Mouse (Mus musculus) MEL (cell line): Measurements from ENCODE around the gene Il34. TPM values are rescaled to one million over a fixed set of nuclear protein-coding genes. Genes with fewer than 3 reads are reported as not detected.

Source experiments
- DNase-seq: peaks from one replicate; pipeline ENCODE4 v3.0.0; 2011; ENCODE audit warnings: low read depth, low spot score
- H3K27ac ChIP-seq: 2 replicates; pipeline ENCODE4 v1.5.1; 2012; ENCODE audit warnings: low read depth, mild to moderate bottlenecking, control low read depth, low read length, moderate library complexity; ENCODE audit not compliant: control insufficient read depth
- H3K27me3 ChIP-seq, 2 experiments: fragments of 150-350 bp in 1 of 2; sonication (generic) in 1 of 2; 2 replicates each; pipeline ENCODE4 v1.6.1; 2012; ENCODE audit warnings: low read length in 2 of 2, mild to moderate bottlenecking in 2 of 2, improper control_type of control experiment in 1 of 2, moderate library complexity in 1 of 2; ENCODE audit not compliant: insufficient read depth in 2 of 2, control insufficient read depth in 1 of 2
- H3K36me3 ChIP-seq, 2 experiments: 2 replicates each; pipeline ENCODE4 v1.6.1; 2012 to 2014; ENCODE audit warnings: low read length in 2 of 2, improper control_type of control experiment in 1 of 2, inconsistent platforms in 1 of 2, mild to moderate bottlenecking in 1 of 2; ENCODE audit not compliant: insufficient read depth in 2 of 2, control insufficient read depth in 1 of 2
- H3K4me1 ChIP-seq, 2 experiments: fragments of 150-350 bp in 1 of 2; sonication (generic) in 1 of 2; 2 replicates each; pipeline ENCODE4 v1.6.1; 2012; ENCODE audit warnings: low read length in 2 of 2, improper control_type of control experiment in 1 of 2, mild to moderate bottlenecking in 1 of 2; ENCODE audit not compliant: insufficient read depth in 2 of 2, control insufficient read depth in 1 of 2
- H3K4me3 ChIP-seq, 2 experiments: fragments of 150-350 bp in 1 of 2; sonication (generic) in 1 of 2; 2 replicates each; pipeline ENCODE4 v1.5.1; 2012; ENCODE audit warnings: low read depth in 2 of 2, low read length in 2 of 2, mild to moderate bottlenecking in 2 of 2, moderate library complexity in 2 of 2, control low read depth in 1 of 2, improper control_type of control experiment in 1 of 2; ENCODE audit not compliant: control insufficient read depth in 1 of 2, insufficient read depth in 1 of 2
- H3K79me2 ChIP-seq: 2 replicates; pipeline ENCODE4 v1.6.1; 2012; ENCODE audit warnings: mild to moderate bottlenecking, low read length, moderate library complexity; ENCODE audit not compliant: control insufficient read depth, poor library complexity, insufficient read depth
- H3K9ac ChIP-seq: 2 replicates; pipeline ENCODE4 v1.6.1; 2012; ENCODE audit warnings: low read depth, mild to moderate bottlenecking, control low read depth, low read length, moderate library complexity; ENCODE audit not compliant: control insufficient read depth, poor library complexity, severe bottlenecking
- H3K9me3 ChIP-seq: fragments of 150-350 bp; sonication (generic); replicated peaks from 2 replicates; pipeline ENCODE4 v1.6.1; 2012; ENCODE audit warnings: mild to moderate bottlenecking, low read length, improper control_type of control experiment, moderate library complexity; ENCODE audit not compliant: insufficient read depth
- CHD1 ChIP-seq: IDR thresholded peaks from 2 replicates; pipeline ENCODE4 v1.6.1; 2012; ENCODE audit warnings: low read depth, mild to moderate bottlenecking, inconsistent platforms, low read length, improper control_type of control experiment
- CTCF ChIP-seq, 3 experiments: IDR thresholded peaks in 2 of 3; conservative IDR thresholded peaks in 1 of 3; 2 replicates each; pipeline ENCODE4 v1.5.1; 2011 to 2012; ENCODE audit warnings: low read length in 3 of 3, low read depth in 2 of 3, mild to moderate bottlenecking in 2 of 3, improper control_type of control experiment in 1 of 3, inconsistent platforms in 1 of 3, mixed read lengths in 1 of 3, moderate library complexity in 1 of 3; ENCODE audit not compliant: control insufficient read depth in 1 of 3, insufficient read depth in 1 of 3, poor library complexity in 1 of 3, severe bottlenecking in 1 of 3
- E2F4 ChIP-seq: IDR thresholded peaks from 2 replicates; pipeline ENCODE4 v1.6.1; 2011; ENCODE audit warnings: low read depth, low read length, improper control_type of control experiment, borderline replicate concordance
- GABPA ChIP-seq: IDR thresholded peaks from 2 replicates; pipeline ENCODE4 v1.6.1; 2012; ENCODE audit warnings: low read depth, mild to moderate bottlenecking, inconsistent platforms, low read length, improper control_type of control experiment, moderate library complexity
- GATA1 ChIP-seq: IDR thresholded peaks from 2 replicates; pipeline ENCODE4 v1.6.1; 2011; ENCODE audit warnings: low read depth, low read length, improper control_type of control experiment
- HCFC1 ChIP-seq: IDR thresholded peaks from 2 replicates; pipeline ENCODE4 v1.6.1; 2012; ENCODE audit warnings: low read depth, mild to moderate bottlenecking, inconsistent platforms, low read length, improper control_type of control experiment, moderate library complexity
- KAT2A ChIP-seq: conservative IDR thresholded peaks from 2 replicates; pipeline ENCODE4 v1.6.1; 2012; ENCODE audit warnings: low read depth, low read length, improper control_type of control experiment, inconsistent platforms
- MAX ChIP-seq: IDR thresholded peaks from 2 replicates; pipeline ENCODE4 v1.6.1; 2011; ENCODE audit warnings: low read length, improper control_type of control experiment
- MAZ ChIP-seq: IDR thresholded peaks from 2 replicates; pipeline ENCODE4 v1.6.1; 2012; ENCODE audit warnings: low read depth, mild to moderate bottlenecking, inconsistent platforms, low read length, improper control_type of control experiment
- MEF2A ChIP-seq: IDR thresholded peaks from 2 replicates; pipeline ENCODE4 v1.6.1; 2014; ENCODE audit warnings: low read depth, mild to moderate bottlenecking, inconsistent platforms, low read length, improper control_type of control experiment; ENCODE audit not compliant: poor library complexity, insufficient replicate concordance, severe bottlenecking; ENCODE audit errors: extremely low read depth
- MXI1 ChIP-seq: IDR thresholded peaks from 2 replicates; pipeline ENCODE4 v1.6.1; 2011; ENCODE audit warnings: mild to moderate bottlenecking, low read depth, low read length, improper control_type of control experiment
- MYC ChIP-seq: IDR thresholded peaks from 2 replicates; pipeline ENCODE4 v1.6.1; 2011; ENCODE audit warnings: low read depth, mild to moderate bottlenecking, low read length, improper control_type of control experiment, moderate library complexity
- NELFE ChIP-seq: IDR thresholded peaks from 2 replicates; pipeline ENCODE4 v1.6.1; 2011; ENCODE audit warnings: low read depth, low read length, improper control_type of control experiment
- TAL1 ChIP-seq: IDR thresholded peaks from 2 replicates; pipeline ENCODE4 v1.6.1; 2012; ENCODE audit warnings: mild to moderate bottlenecking, inconsistent platforms, low read length, moderate library complexity, mixed read lengths
- TBP ChIP-seq: IDR thresholded peaks from 2 replicates; pipeline ENCODE4 v1.8.0; 2011; ENCODE audit warnings: low read depth, low read length, improper control_type of control experiment
- TCF12 ChIP-seq: IDR thresholded peaks from 2 replicates; pipeline ENCODE4 v1.6.1; 2014; ENCODE audit warnings: low read depth, mild to moderate bottlenecking, inconsistent platforms, low read length, improper control_type of control experiment, moderate library complexity
- UBTF ChIP-seq: IDR thresholded peaks from 2 replicates; pipeline ENCODE4 v1.6.1; 2012; ENCODE audit warnings: low read depth, mild to moderate bottlenecking, inconsistent platforms, low read length, improper control_type of control experiment, moderate library complexity, borderline replicate concordance; ENCODE audit not compliant: insufficient read depth
- ZC3H11A ChIP-seq: IDR thresholded peaks from 2 replicates; pipeline ENCODE4 v1.6.1; 2012; ENCODE audit warnings: low read depth, mild to moderate bottlenecking, inconsistent platforms, low read length, improper control_type of control experiment
- ZKSCAN1 ChIP-seq: IDR thresholded peaks from 2 replicates; pipeline ENCODE4 v1.6.1; 2012; ENCODE audit warnings: low read depth, mild to moderate bottlenecking, inconsistent platforms, low read length, improper control_type of control experiment, moderate library complexity
- ZMIZ1 ChIP-seq: IDR thresholded peaks from 2 replicates; pipeline ENCODE4 v1.6.1; 2012; ENCODE audit warnings: low read depth, mild to moderate bottlenecking, inconsistent platforms, low read length, improper control_type of control experiment, moderate library complexity
- polyA plus RNA-seq, 2 experiments: library from polyadenylated mRNA; stranded (reverse) in 1 of 2; unstranded in 1 of 2; fragments of >175 nt in 1 of 2; fragments of >200 nt in 1 of 2; gene quantifications; 2 replicates each; pipeline versions ENCODE4 v1.2.1 to v1.2.4; 2012; ENCODE audit warnings: low replicate concordance in 2 of 2, low read depth in 1 of 2; ENCODE audit not compliant: insufficient read length in 2 of 2, insufficient read depth in 1 of 2, missing spikeins in 1 of 2
- total RNA-seq: library from RNA; depleted of rRNA; stranded (reverse); fragments of 300-350 nt; gene quantifications from 2 replicates; pipeline ENCODE4 v1.2.3, GENCODE M21; 2012

Il34 gene
- total and polyA plus RNA-seq, 3 experiments: 0.12 to 0.18 TPM; not detected in 1

DNA sequence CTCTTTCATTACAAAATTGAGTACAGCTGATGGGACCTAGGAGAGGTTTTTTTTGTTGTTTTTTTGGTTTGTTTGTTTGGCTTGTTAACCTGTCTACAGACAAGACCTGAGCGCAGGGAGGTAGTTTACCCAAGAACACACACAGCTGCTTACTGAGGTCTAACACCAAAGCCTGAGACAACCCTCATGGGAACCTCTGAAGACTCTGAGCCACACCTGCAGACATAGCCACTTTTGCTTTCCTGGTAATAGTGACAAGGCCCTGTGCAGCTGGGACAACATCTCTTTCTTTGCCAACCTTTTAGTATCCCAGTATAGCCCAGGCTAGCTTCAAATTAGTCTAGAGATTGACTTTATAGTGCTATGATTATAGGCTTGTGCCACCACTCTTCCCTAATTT, 422 bp upstream of the Il34 start:
- no peaks in the 10 kb centered on the region for H3K79me2 ChIP-seq
- H3K9me3 ChIP-seq: no peaks in the 10 kb centered on the region
- H3K9ac ChIP-seq: no peak overlapping the region
- H3K36me3 ChIP-seq: peaks cover 0 to 8% of the 10 kb centered on the region in 2 experiments; a peak in 2 of 4 replicates
- no peak overlapping the region for H3K27ac ChIP-seq
- H3K4me1 ChIP-seq: no peaks in the 10 kb centered on the region
- no peak for DNase-seq
- no peak for TF ChIP-seq MAZ
- no peak for TF ChIP-seq CHD1
- no peak for TF ChIP-seq ZC3H11A
- TF ChIP-seq GATA1: no peak
- no peak for TF ChIP-seq ZMIZ1
- TF ChIP-seq MAX: no peak
- TF ChIP-seq UBTF: no peak
- no peak for TF ChIP-seq HCFC1
- no peak for TF ChIP-seq ZKSCAN1
- TF ChIP-seq MEF2A: no peak
- TF ChIP-seq MXI1: no peak
- no peak for TF ChIP-seq KAT2A
- no peak for TF ChIP-seq TCF12
- TF ChIP-seq E2F4: no peak
- TF ChIP-seq TAL1: no peak
- TF ChIP-seq CTCF (IDR thresholded peaks at IDR 0.05 in 2 of 3, conservative IDR thresholded peaks at IDR 0.05 in 1 of 3; ENCODE audit: control insufficient read depth in 1 of 3, insufficient read depth in 1 of 3, low read depth in 2 of 3, low read length in 3 of 3, poor library complexity in 1 of 3, severe bottlenecking in 1 of 3): no peak
- H3K27me3 ChIP-seq: 0 out of 4 replicates have a peak, but pooled peaks cover 0 to 4% of the 10 kb centered on the region in 2 experiments
- no peak overlapping the region for H3K4me3 ChIP-seq

DNA sequence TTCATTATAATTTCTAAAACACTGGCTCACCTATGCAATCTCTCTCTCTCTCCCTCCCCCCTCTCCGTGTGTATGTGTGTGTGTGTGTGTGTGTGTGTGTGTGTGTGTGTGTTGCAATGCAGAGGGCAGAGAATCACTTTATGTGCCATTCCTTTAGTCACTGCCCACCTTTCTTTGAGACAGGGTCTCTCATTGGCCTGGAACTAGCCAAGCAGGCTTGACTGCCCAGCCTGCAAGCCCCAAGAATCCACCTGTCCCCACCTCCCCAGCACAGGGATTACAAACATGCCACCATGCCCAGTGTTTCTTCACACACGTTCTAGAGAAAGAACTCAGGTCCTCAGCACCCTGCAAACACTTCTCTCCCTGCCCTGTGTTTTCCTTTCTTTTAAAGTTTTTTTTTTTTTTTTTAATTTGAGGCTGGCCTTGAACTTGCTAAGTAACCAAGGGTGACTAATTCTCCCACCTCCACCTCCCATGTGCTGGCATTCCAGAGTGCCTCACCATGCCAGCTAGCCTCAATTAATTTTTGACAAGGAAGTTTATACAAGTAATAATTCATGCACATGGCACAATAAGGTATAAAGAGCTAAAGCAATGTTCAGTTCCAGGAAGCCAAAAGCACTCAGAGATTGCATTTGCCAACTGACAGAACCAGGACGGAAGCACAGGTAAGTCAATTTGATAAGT, 754 bp downstream of the Il34 start:
- Histone ChIP-seq H3K4me3 (no peak overlapping the region), H3K9ac (no peak overlapping the region), H3K36me3 (peaks cover 0 to under 1% of the 10 kb centered on the region in 2 experiments; a peak in 2 of 4 replicates), H3K9me3 (no peaks in the 10 kb centered on the region), H3K4me1 (no peaks in the 10 kb centered on the region), H3K27me3 (0 out of 4 replicates have a peak, but pooled peaks cover 0 to 4% of the 10 kb centered on the region in 2 experiments), H3K27ac (no peak overlapping the region), H3K79me2 (no peaks in the 10 kb centered on the region)
- DNase-seq: no peak
- TF ChIP-seq MYC (no peak), TCF12 (no peak), MAZ (no peak), UBTF (no peak), TBP (no peak), NELFE (no peak), GABPA (no peak), MEF2A (no peak)
